8 mouse cellular contexts compared by ENCODE assay signal in the genomic region with DNA sequence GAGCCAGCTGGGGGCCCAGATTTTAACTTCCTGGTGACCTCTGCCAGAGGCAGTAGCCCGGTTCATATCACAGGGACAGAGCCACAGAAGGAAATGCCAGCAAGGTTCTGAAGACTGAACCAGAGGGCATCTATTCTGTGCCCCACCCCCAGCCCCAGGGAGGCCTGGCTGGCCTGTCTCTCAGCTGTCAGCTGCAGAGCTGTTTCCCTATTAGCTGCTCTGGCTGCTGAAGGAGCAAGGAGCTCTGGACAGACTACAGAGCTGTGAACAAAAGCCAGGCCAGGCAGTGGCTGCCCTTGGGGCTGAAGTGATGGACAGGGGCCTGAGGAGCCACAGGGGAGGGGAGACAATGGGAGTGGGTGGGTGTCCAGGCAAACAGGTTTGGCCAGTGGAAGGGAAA. TPM values are rescaled to one million over a fixed set of nuclear protein-coding genes. Genes with fewer than 3 reads are reported as not detected.
A peak's percentile ranks its signal among the peaks of the same experiment; 100 is the strongest.
DNase-seq lines count a peak whose midpoint lies in the region; ATAC-seq and TF ChIP-seq lines count a peak whose summit lies in the region.

No protein-coding gene starts in this region.

- no peak for TF ChIP-seq EP300 in stomach, postnatal 0 days (optimal IDR thresholded peaks at IDR 0.05)

- 0% methylated on average over 1 of the region's 1 CpGs for WGBS in heart, embryonic 10.5 days
- 15% methylated on average over 1 of the region's 1 CpGs for WGBS in hindbrain, postnatal 0 days
- WGBS in stomach, postnatal 0 days, result 21% methylated on average over 1 of the region's 1 CpGs

- no peaks in the 10 kb centered on the region for H3K9me3 ChIP-seq in heart, embryonic 10.5 days
- H3K9me3 ChIP-seq in hindbrain, postnatal 0 days (ENCODE audit: low read length), result no peaks in the 10 kb centered on the region
- no peaks in the 10 kb centered on the region for H3K9me3 ChIP-seq in stomach, postnatal 0 days (ENCODE audit: control insufficient read depth, low read length)

- H3K4me1 ChIP-seq in heart, embryonic 10.5 days, result peaks cover 100% of the 10 kb centered on the region
- peaks cover 40% of the 10 kb centered on the region for H3K4me1 ChIP-seq in hindbrain, postnatal 0 days (ENCODE audit: insufficient read depth, low read length)
- peaks cover 4% of the 10 kb centered on the region; the same call in 1 of the 2 replicates for H3K4me1 ChIP-seq in stomach, postnatal 0 days (replicated peaks; ENCODE audit: control insufficient read depth, insufficient read depth)

- H3K4me2 ChIP-seq in hindbrain, postnatal 0 days (ENCODE audit: low read depth, low read length), result no peak overlapping the region
- H3K4me2 ChIP-seq in stomach, postnatal 0 days (replicated peaks; ENCODE audit: low read depth), result no peak overlapping the region

- peak overlapping the region; percentile 48 for H3K4me3 ChIP-seq in heart, embryonic 10.5 days
- no peak overlapping the region for H3K4me3 ChIP-seq in hindbrain, postnatal 0 days (ENCODE audit: low read length)
- no peak overlapping the region for H3K4me3 ChIP-seq in stomach, postnatal 0 days (ENCODE audit: low read depth, low read length)

- no peak overlapping the region for H3K9ac ChIP-seq in hindbrain, postnatal 0 days (replicated peaks; ENCODE audit: low read length)
- no peak overlapping the region for H3K9ac ChIP-seq in stomach, postnatal 0 days (ENCODE audit: low read length)

- no peaks in the 10 kb centered on the region for H3K27me3 ChIP-seq in heart, embryonic 10.5 days (ENCODE audit: insufficient read depth, poor library complexity, severe bottlenecking)
- H3K27me3 ChIP-seq in hindbrain, postnatal 0 days (ENCODE audit: insufficient read depth, low read length), result peaks cover 8% of the 10 kb centered on the region; the same call in 1 of the 2 replicates
- H3K27me3 ChIP-seq in stomach, postnatal 0 days (ENCODE audit: control insufficient read depth, insufficient read depth, low read length), result no peaks in the 10 kb centered on the region

- peak overlapping the region; percentile 98 for H3K27ac ChIP-seq in heart, embryonic 10.5 days
- H3K27ac ChIP-seq in hindbrain, postnatal 0 days, result peak overlapping the region; percentile 46; the same call in 1 of the 2 replicates
- no peak overlapping the region for H3K27ac ChIP-seq in stomach, postnatal 0 days (replicated peaks)

- DNase-seq in heart, embryonic 10.5 days (ENCODE audit: low spot score), result no peak
- no peak for DNase-seq in heart, adult 8-10 months (ENCODE audit: low spot score)
- DNase-seq in urinary bladder, postnatal 14 days (ENCODE audit: low spot score), result peak; percentile 53
- no peak for DNase-seq in urinary bladder, postnatal 4 days (ENCODE audit: low spot score in 2 of 2)
- DNase-seq in hindbrain, postnatal 0 days (ENCODE audit: low spot score), result no peak
- no peak for DNase-seq in stomach, postnatal 0 days (ENCODE audit: low spot score)
- DNase-seq in right cerebral cortex, adult 2 months (ENCODE audit: low spot score in 2 of 2), result no peak
- no peak for DNase-seq in lung, postnatal 14 days

- no peaks in the 10 kb centered on the region for H3K36me3 ChIP-seq in heart, embryonic 10.5 days
- H3K36me3 ChIP-seq in hindbrain, postnatal 0 days (ENCODE audit: insufficient read depth, low read length), result no peaks in the 10 kb centered on the region
- no peaks in the 10 kb centered on the region for H3K36me3 ChIP-seq in stomach, postnatal 0 days (ENCODE audit: control insufficient read depth, insufficient read depth, low read length)

- no peak for TF ChIP-seq CTCF in hindbrain, postnatal 0 days (IDR thresholded peaks at IDR 0.05; ENCODE audit: low read depth)
- TF ChIP-seq CTCF in stomach, postnatal 0 days (IDR thresholded peaks at IDR 0.05; ENCODE audit: low read depth), result no peak

- ATAC-seq in hindbrain, postnatal 0 days, result no peak
- peak; percentile 28; the same call in 1 of the 2 replicates for ATAC-seq in stomach, postnatal 0 days (ENCODE audit: low FRiP score, low TSS enrichment)

RNA-seq across cellular contexts. Expression of a gene that starts 15.5 kb away (rescaled TPM):
- polyA plus RNA-seq in heart, embryonic 10.5 days (2016; fragmentation: Nextera tagmentation; extraction: Ambion mirVana), result 17.9 and 18.8 TPM in 2 replicates
- total RNA-seq in heart, adult 8-10 months (2022), result 10 to 100 TPM in 3 of 4 experiments, 1 to 10 TPM in 1; 9.6 to 14.5 (median 12.0) TPM
- 25.7 and 27.3 TPM in 2 replicates for total RNA-seq in hindbrain, postnatal 0 days (2014; rRNA removed)
- polyA plus RNA-seq in hindbrain, postnatal 0 days (2015; fragmentation: Nextera tagmentation; extraction: Ambion mirVana), result 1.8 TPM in 2 replicates
- polyA plus RNA-seq in stomach, postnatal 0 days (2015; fragmentation: Nextera tagmentation; extraction: Ambion mirVana), result 3.8 and 4.1 TPM in 2 replicates
